Mouse (Mus musculus) intestine, embryonic 14.5 days (tissue): ENCODE data around the gene Olfr49. TPM values are rescaled to one million over a fixed set of nuclear protein-coding genes. Genes with fewer than 3 reads are reported as not detected.

Experiments
- ATAC-seq: fragments of 200-750 bp; cut with Nextera tagmentation; replicated peaks from 2 replicates; pipeline ENCODE4 v1.8.0; 2017; ENCODE audit warnings: low read depth, moderate number of reproducible peaks, moderate TSS enrichment, moderate library complexity; ENCODE audit not compliant: low FRiP score, low TSS enrichment
- DNase-seq: peaks from one replicate; pipeline ENCODE4 v3.0.0-alpha.2; 2018; ENCODE audit warnings: low spot score
- H3K27ac ChIP-seq: fragments of 300-500 bp; sonication (generic); 2 replicates; pipeline ENCODE4 v1.5.1; 2014; ENCODE audit warnings: low read depth, mild to moderate bottlenecking, control low read depth
- H3K27me3 ChIP-seq: fragments of 300-500 bp; sonication (generic); replicated peaks from 2 replicates; pipeline ENCODE4 v1.6.1; 2014; ENCODE audit warnings: low read length, control low read depth; ENCODE audit not compliant: control insufficient read depth, insufficient read depth
- H3K36me3 ChIP-seq: fragments of 300-500 bp; sonication (generic); 2 replicates; pipeline ENCODE4 v1.6.1; 2014; ENCODE audit warnings: low read length, control low read depth; ENCODE audit not compliant: control insufficient read depth, insufficient read depth
- H3K4me1 ChIP-seq: fragments of 300-500 bp; sonication (generic); replicated peaks from 2 replicates; pipeline ENCODE4 v1.6.1; 2014; ENCODE audit warnings: low read length, control low read depth, mixed read lengths; ENCODE audit not compliant: control insufficient read depth, insufficient read depth
- H3K4me2 ChIP-seq: fragments of 300-500 bp; sonication (generic); 2 replicates; pipeline ENCODE4 v1.6.1; 2014; ENCODE audit warnings: low read length
- H3K4me3 ChIP-seq: fragments of 300-500 bp; sonication (generic); 2 replicates; pipeline ENCODE4 v1.5.1; 2014; ENCODE audit warnings: low read depth, low read length, control low read depth, mixed read lengths
- H3K9ac ChIP-seq: fragments of 300-500 bp; sonication (generic); 2 replicates; pipeline ENCODE4 v1.6.1; 2014; ENCODE audit warnings: mild to moderate bottlenecking, low read length
- H3K9me3 ChIP-seq: fragments of 300-500 bp; sonication (generic); 2 replicates; pipeline ENCODE4 v1.6.1; 2016; ENCODE audit warnings: low read length, control low read depth; ENCODE audit not compliant: control insufficient read depth
- WGBS: fragments of 180-500 bp; shearing (Covaris S2); extraction: QIAGEN DNeasy Blood & Tissue Kit; methylation state at CpG from one replicate; pipeline ENCODE4 v1.1.7; 2014; 5-methylcytosine and 5-hydroxymethylcytosine counted together
- polyA plus RNA-seq: library from polyadenylated mRNA; unstranded; fragments of >200 nt; fragmentation: Nextera tagmentation; extraction: Ambion mirVana; gene quantifications from 2 replicates; pipeline ENCODE4 v1.2.1, GENCODE M21; 2014

Gene Olfr49
- polyA plus RNA-seq: not detected in 2 replicates

- DNase-seq (no peak), ATAC-seq (no peak)
- no peak within 1 kb of the TSS for H3K4me2 ChIP-seq
- no peak within 1 kb of the TSS for H3K27ac ChIP-seq
- H3K4me1 ChIP-seq: no peaks in the 10 kb centered on the region
- 66% methylated on average over 1 of the region's 1 CpGs for WGBS
- H3K36me3 ChIP-seq: no peaks in the 10 kb centered on the region
- no peaks in the 10 kb centered on the region for H3K27me3 ChIP-seq
- no peak within 1 kb of the TSS for H3K4me3 ChIP-seq
- H3K9me3 ChIP-seq: no peaks in the 10 kb centered on the region; the same call in 1 of the 2 replicates
- no peak within 1 kb of the TSS for H3K9ac ChIP-seq
Observed at GRCm38 (mm10) chr14:54284839-54285238, at the start of gene Olfr49. TSS of gene Olfr49 (minus strand) at chr14:54284939.

GRCm38 (mm10) chr14:54333452-54334189 is 48.9 kb upstream of the Olfr49 start:
- Histone ChIP-seq H3K27me3 (no peaks in the 10 kb centered on the region), H3K9me3 (no peaks in the 10 kb centered on the region), H3K36me3 (no peaks in the 10 kb centered on the region), H3K27ac (no peak overlapping the region), H3K4me1 (no peaks in the 10 kb centered on the region), H3K4me2 (no peak overlapping the region), H3K4me3 (no peak overlapping the region), H3K9ac (no peak overlapping the region)
- WGBS: 65% methylated on average over 8 of the region's 8 CpGs
- ATAC-seq (no peak), DNase-seq (no peak)

GRCm38 (mm10) chr14:54332176-54333074 is 47.7 kb upstream of the Olfr49 start:
- Histone ChIP-seq H3K9ac (no peak overlapping the region), H3K4me2 (no peak overlapping the region), H3K9me3 (no peaks in the 10 kb centered on the region), H3K36me3 (no peaks in the 10 kb centered on the region), H3K4me3 (no peak overlapping the region), H3K27me3 (no peaks in the 10 kb centered on the region), H3K4me1 (no peaks in the 10 kb centered on the region), H3K27ac (no peak overlapping the region)
- ATAC-seq: no peak
- DNase-seq: no peak
- WGBS: 80% methylated on average over 5 of the region's 5 CpGs

- ATAC-seq (no peak), DNase-seq (no peak)
- no peak overlapping the region for H3K9ac ChIP-seq
- no peaks in the 10 kb centered on the region for H3K36me3 ChIP-seq
- no peak overlapping the region for H3K4me3 ChIP-seq
- H3K4me2 ChIP-seq: no peak overlapping the region
- 81% methylated on average over 1 of the region's 1 CpGs for WGBS
- no peaks in the 10 kb centered on the region for H3K9me3 ChIP-seq
- H3K27me3 ChIP-seq: no peaks in the 10 kb centered on the region
- no peaks in the 10 kb centered on the region for H3K4me1 ChIP-seq
- no peak overlapping the region for H3K27ac ChIP-seq
Observed at GRCm38 (mm10) chr14:54331178-54331577, 46.4 kb upstream of the Olfr49 start.

- no peak overlapping the region for H3K4me3 ChIP-seq
- ATAC-seq (no peak), DNase-seq (no peak)
- H3K27ac ChIP-seq: no peak overlapping the region
- H3K9ac ChIP-seq: no peak overlapping the region
- no peaks in the 10 kb centered on the region for H3K4me1 ChIP-seq
- no peak overlapping the region for H3K4me2 ChIP-seq
- no peaks in the 10 kb centered on the region for H3K36me3 ChIP-seq
- H3K9me3 ChIP-seq: no peaks in the 10 kb centered on the region
- WGBS: 42% methylated on average over 9 of the region's 9 CpGs
- no peaks in the 10 kb centered on the region for H3K27me3 ChIP-seq
Observed at GRCm38 (mm10) chr14:54329201-54329600, 44.5 kb upstream of the Olfr49 start.

- no peak for ATAC-seq
- WGBS: 82% methylated on average over 2 of the region's 2 CpGs
Observed at GRCm38 (mm10) chr14:54328548-54328947, 43.8 kb upstream of the Olfr49 start.

GRCm38 (mm10) chr14:54324486-54324885 is 39.7 kb upstream of the Olfr49 start:
- no peaks in the 10 kb centered on the region for H3K9me3 ChIP-seq
- no peaks in the 10 kb centered on the region for H3K36me3 ChIP-seq
- no peaks in the 10 kb centered on the region for H3K27me3 ChIP-seq
- no peak overlapping the region for H3K27ac ChIP-seq
- ATAC-seq (no peak), DNase-seq (no peak)
- no peak overlapping the region for H3K9ac ChIP-seq
- no peaks in the 10 kb centered on the region for H3K4me1 ChIP-seq
- WGBS: 59% methylated on average over 5 of the region's 5 CpGs
- no peak overlapping the region for H3K4me2 ChIP-seq
- no peak overlapping the region for H3K4me3 ChIP-seq

More at GRCm38 (mm10) chr14:54328548-54328947, 43.8 kb upstream of the Olfr49 start:
- DNase-seq: no peak
- no peak overlapping the region for H3K4me3 ChIP-seq
- no peaks in the 10 kb centered on the region for H3K4me1 ChIP-seq
- H3K4me2 ChIP-seq: no peak overlapping the region
- no peaks in the 10 kb centered on the region for H3K27me3 ChIP-seq
- no peaks in the 10 kb centered on the region for H3K9me3 ChIP-seq
- no peaks in the 10 kb centered on the region for H3K36me3 ChIP-seq
- H3K27ac ChIP-seq: no peak overlapping the region
- no peak overlapping the region for H3K9ac ChIP-seq

GRCm38 (mm10) chr14:54321556-54322376 is 37.0 kb upstream of the Olfr49 start:
- H3K27me3 ChIP-seq: no peaks in the 10 kb centered on the region

More at GRCm38 (mm10) chr14:54321556-54322376, 37.0 kb upstream of the Olfr49 start:
- Histone ChIP-seq H3K4me2 (no peak overlapping the region), H3K4me3 (no peak overlapping the region), H3K9me3 (no peaks in the 10 kb centered on the region), H3K27ac (no peak overlapping the region), H3K4me1 (no peaks in the 10 kb centered on the region), H3K9ac (no peak overlapping the region), H3K36me3 (no peaks in the 10 kb centered on the region)
- ATAC-seq: no peak
- WGBS: 75% methylated on average over 18 of the region's 18 CpGs
- no peak for DNase-seq
